ENCODE assay signal across 24 mouse cellular contexts in genomic region chr3:131771863-131772546, GRCm38 (mm10).
DNase-seq lines count a peak whose midpoint lies in the region; ATAC-seq and TF ChIP-seq lines count a peak whose summit lies in the region.
"Had no signal": no experiment of that assay in that cellular context is flagged by ENCODE, and none has a peak within 500 bp of the region (broad histone marks: within the 10 kb centered on the region; RNA-seq: fewer than 3 reads in every experiment).

No protein-coding gene starts in this region.

- no peak overlapping the region for H3K4me2 ChIP-seq in midbrain, embryonic 11.5 days
- no peak overlapping the region for H3K4me2 ChIP-seq in midbrain, postnatal 0 days (ENCODE audit: low read depth, low read length, poor library complexity, severe bottlenecking)
- no peak overlapping the region for H3K4me2 ChIP-seq in limb, embryonic 15.5 days
- H3K4me2 ChIP-seq: forebrain, embryonic 13.5 days; heart, embryonic 11.5 days; heart, embryonic 15.5 days; hindbrain, embryonic 14.5 days had no signal

- H3K4me3 ChIP-seq in midbrain, embryonic 11.5 days (ENCODE audit: low read depth, low read length): no peak overlapping the region
- no peak overlapping the region for H3K4me3 ChIP-seq in midbrain, postnatal 0 days (ENCODE audit: low read depth, low read length)
- no peak overlapping the region for H3K4me3 ChIP-seq in embryonic fibroblast, embryonic 13.5 days (ENCODE audit: insufficient read depth, low read length)
- H3K4me3 ChIP-seq in limb, embryonic 15.5 days: no peak overlapping the region
- H3K4me3 ChIP-seq: forebrain, embryonic 13.5 days; heart, embryonic 15.5 days; hindbrain, embryonic 10.5 days had no signal

- peak; percentile 75 for DNase-seq in midbrain, embryonic 11.5 days (ENCODE audit: low spot score, missing footprints)
- DNase-seq in midbrain, postnatal 0 days (ENCODE audit: low spot score): no peak
- peak; percentile 14 for DNase-seq in adipocyte (ENCODE audit: low spot score)
- DNase-seq in ovary, postnatal 36 days (ENCODE audit: low spot score): no peak
- no peak for DNase-seq in frontal cortex, postnatal 10 days (ENCODE audit: low spot score in 2 of 2)
- no peak for DNase-seq in layer of hippocampus, adult 8-10 months (ENCODE audit: low spot score in 2 of 2)
- DNase-seq: adrenal gland, postnatal 14 days; B cell, adult 2 months; cerebellum, adult 11-12 months; cerebellum, adult 9-10 months; cerebellum, postnatal 25 days; forebrain, postnatal 0 days; gastrocnemius, postnatal 10 days; heart, adult 18-20 months; heart, postnatal 14 days had no signal

- H3K9me3 ChIP-seq in midbrain, embryonic 11.5 days (ENCODE audit: control insufficient read depth, low read length): no peaks in the 10 kb centered on the region
- no peaks in the 10 kb centered on the region for H3K9me3 ChIP-seq in midbrain, postnatal 0 days (ENCODE audit: low read length)
- H3K9me3 ChIP-seq in limb, embryonic 15.5 days: no peaks in the 10 kb centered on the region
- H3K9me3 ChIP-seq: forebrain, embryonic 13.5 days; heart, embryonic 15.5 days; hindbrain, embryonic 10.5 days had no signal

- ATAC-seq in midbrain, embryonic 11.5 days (ENCODE audit: low FRiP score): no peak
- no peak for ATAC-seq in midbrain, postnatal 0 days (ENCODE audit: low FRiP score)
- ATAC-seq in limb, embryonic 15.5 days (ENCODE audit: insufficient number of reproducible peaks, low FRiP score, low TSS enrichment, low read depth): peak; percentile 35; the same call in 1 of the 2 replicates
- ATAC-seq: CD4-positive, CD25-positive, alpha-beta regulatory T cell, adult 4 months; forebrain, embryonic 13.5 days; forebrain, postnatal 0 days had no signal

- TF ChIP-seq POLR2A in embryonic fibroblast, embryonic 13.5 days (IDR thresholded peaks at IDR 0.05; ENCODE audit: low read depth, low read length): no peak

- H3K4me1 ChIP-seq in midbrain, embryonic 11.5 days (ENCODE audit: control insufficient read depth, insufficient read depth, low read length): no peaks in the 10 kb centered on the region
- H3K4me1 ChIP-seq in midbrain, postnatal 0 days (ENCODE audit: insufficient read depth, low read length): no peaks in the 10 kb centered on the region
- peaks cover 16% of the 10 kb centered on the region for H3K4me1 ChIP-seq in embryonic fibroblast, embryonic 13.5 days (ENCODE audit: control insufficient read depth, insufficient read depth, low read length)
- H3K4me1 ChIP-seq in limb, embryonic 15.5 days: 0 out of 2 replicates have a peak, but pooled peaks cover 6% of the 10 kb centered on the region
- H3K4me1 ChIP-seq: forebrain, embryonic 13.5 days; heart, embryonic 15.5 days; hindbrain, embryonic 10.5 days had no signal

- H3K36me3 ChIP-seq in midbrain, embryonic 11.5 days (ENCODE audit: control insufficient read depth, insufficient read depth, low read length): no peaks in the 10 kb centered on the region
- no peaks in the 10 kb centered on the region for H3K36me3 ChIP-seq in midbrain, postnatal 0 days (ENCODE audit: insufficient read depth, low read length)
- H3K36me3 ChIP-seq in limb, embryonic 15.5 days: no peaks in the 10 kb centered on the region
- H3K36me3 ChIP-seq: G1E; heart, embryonic 15.5 days; hindbrain, embryonic 10.5 days had no signal

- no peak overlapping the region for H3K27ac ChIP-seq in midbrain, embryonic 11.5 days (ENCODE audit: low read depth, low read length)
- no peak overlapping the region for H3K27ac ChIP-seq in midbrain, postnatal 0 days (ENCODE audit: low read depth, low read length)
- H3K27ac ChIP-seq in embryonic fibroblast, embryonic 13.5 days (ENCODE audit: insufficient read depth, low read length): peak overlapping the region; percentile 88
- peak overlapping the region; percentile 5; the same call in 1 of the 2 replicates for H3K27ac ChIP-seq in limb, embryonic 15.5 days
- H3K27ac ChIP-seq: forebrain, embryonic 13.5 days; heart, embryonic 15.5 days; hindbrain, embryonic 10.5 days; hindbrain, embryonic 14.5 days had no signal

- H3K27me3 ChIP-seq in midbrain, embryonic 11.5 days (ENCODE audit: control insufficient read depth, insufficient read depth, low read length): no peaks in the 10 kb centered on the region
- H3K27me3 ChIP-seq in midbrain, postnatal 0 days (ENCODE audit: insufficient read depth, low read length): no peaks in the 10 kb centered on the region
- no peaks in the 10 kb centered on the region for H3K27me3 ChIP-seq in limb, embryonic 15.5 days
- H3K27me3 ChIP-seq: forebrain, embryonic 13.5 days; heart, embryonic 15.5 days had no signal

- 75% methylated on average over 4 of the region's 4 CpGs for WGBS in midbrain, embryonic 11.5 days
- 73% methylated on average over 4 of the region's 4 CpGs for WGBS in midbrain, postnatal 0 days
- WGBS in limb, embryonic 15.5 days: 25% methylated on average over 4 of the region's 4 CpGs

- no peak overlapping the region for H3K9ac ChIP-seq in midbrain, embryonic 11.5 days (ENCODE audit: low read length)
- no peak overlapping the region for H3K9ac ChIP-seq in midbrain, postnatal 0 days (replicated peaks; ENCODE audit: low read length, poor library complexity, severe bottlenecking)
- H3K9ac ChIP-seq in limb, embryonic 15.5 days: no peak overlapping the region
- H3K9ac ChIP-seq: forebrain, embryonic 13.5 days; forebrain, postnatal 0 days; heart, embryonic 15.5 days; hindbrain, embryonic 14.5 days had no signal

- no peak for TF ChIP-seq CTCF in midbrain, postnatal 0 days (IDR thresholded peaks at IDR 0.05)
- no peak for TF ChIP-seq CTCF in embryonic fibroblast, embryonic 13.5 days (IDR thresholded peaks at IDR 0.05; ENCODE audit: borderline replicate concordance, insufficient read depth, low read length)

Comparison
In these comparisons a context has a peak if more than half of its experiments do, and no peak if none do; other contexts are left out.
1. DNase-seq: peak in midbrain, embryonic 11.5 days (single experiment) and adipocyte (single experiment); none in midbrain, postnatal 0 days (single experiment), ovary, postnatal 36 days (single experiment), frontal cortex, postnatal 10 days (0 of 2) and layer of hippocampus, adult 8-10 months (0 of 2).
2. H3K27ac ChIP-seq: peak in embryonic fibroblast, embryonic 13.5 days (single experiment) and limb, embryonic 15.5 days (single experiment); none in midbrain, embryonic 11.5 days (single experiment) and midbrain, postnatal 0 days (single experiment).